Mouse (Mus musculus) frontal cortex, postnatal 10 days (tissue): ENCODE measurements at regions not wholly inside any gene's neighbourhood (a gene's known extent, or its start where the extent isn't known, plus 50 kb on each side); places are given as distances from the start of the nearest gene placed in this dataset.

Experiments used
- DNase-seq, 2 experiments: peaks; one replicate each; pipeline ENCODE4 v3.0.0; 2022; ENCODE audit warnings: low spot score in 2 of 2, mixed read lengths in 1 of 2

DNA sequence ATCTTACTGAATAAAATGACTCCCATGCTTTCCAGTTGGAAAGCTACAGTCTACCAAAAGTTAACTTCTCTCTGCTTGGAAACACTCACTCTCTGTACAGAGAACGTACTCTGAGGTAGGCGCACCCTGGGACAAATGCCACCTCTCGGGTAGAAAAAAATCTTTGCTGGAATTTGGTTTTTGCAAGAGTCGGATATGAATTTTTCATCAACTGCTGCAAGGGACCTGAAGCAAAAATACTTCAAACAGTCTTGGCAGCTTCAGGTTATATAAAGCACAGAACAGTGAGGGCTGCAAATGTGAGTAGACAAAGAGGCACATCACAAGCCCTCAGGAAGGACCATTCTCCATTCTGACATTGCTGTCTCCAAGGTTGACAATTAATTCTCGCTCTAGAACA lies 535.4 kb upstream of the Fam84a start:
- DNase-seq = peak in 1 of 2 experiments; percentile 6

DNA sequence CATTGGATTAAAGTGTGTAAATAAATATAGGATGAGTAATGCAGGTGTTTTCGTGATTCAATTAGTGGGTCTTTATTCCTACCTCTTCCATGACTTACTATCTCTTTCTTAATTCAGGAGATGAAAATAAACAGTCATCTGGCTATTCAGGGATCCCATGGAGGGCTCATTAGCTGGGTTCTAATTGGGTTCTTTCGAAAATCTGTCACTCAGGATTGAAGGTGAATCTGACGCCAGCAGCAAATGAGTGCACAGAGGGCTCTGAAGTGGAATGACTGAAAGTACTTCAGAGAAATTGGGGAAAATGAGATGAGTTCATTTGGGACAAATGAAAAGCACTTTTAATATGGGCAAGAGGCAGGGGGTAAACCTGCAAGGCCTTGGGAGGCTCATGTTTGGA lies 524.4 kb upstream of the Fam84a start:
- no peak for DNase-seq

DNA sequence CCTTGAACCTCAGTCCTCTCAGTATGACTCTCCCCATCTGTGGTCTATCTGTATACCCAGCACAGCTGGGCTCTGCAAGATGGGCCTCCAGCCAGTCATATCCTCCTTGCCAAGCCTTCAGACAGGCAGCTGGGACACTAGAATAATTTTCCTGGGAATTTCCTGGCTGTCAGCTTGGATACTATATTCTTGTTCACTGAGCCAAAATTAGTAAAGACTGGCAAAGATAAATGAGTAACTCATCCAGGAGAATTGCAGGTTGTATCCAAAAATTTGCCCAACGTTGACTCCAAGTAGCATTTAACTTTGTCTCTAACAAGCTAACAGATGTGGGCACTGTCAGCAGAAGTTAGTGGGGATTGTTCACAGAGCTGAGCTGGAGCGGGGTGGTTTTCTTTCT lies 514.1 kb upstream of the Fam84a start:
- peak in 1 of 2 experiments; percentile 6 for DNase-seq
